Mouse (Mus musculus) frontal cortex, adult (tissue): ENCODE measurements around the gene Klk8.

Experiments
- ATAC-seq: cut with Nextera tagmentation; 2 replicates; pipeline ENCODE4 v1.9.2; 2017; ENCODE audit warnings: mild to moderate bottlenecking, moderate library complexity, mixed read lengths; ENCODE audit not compliant: low TSS enrichment

Gene Klk8

DNA sequence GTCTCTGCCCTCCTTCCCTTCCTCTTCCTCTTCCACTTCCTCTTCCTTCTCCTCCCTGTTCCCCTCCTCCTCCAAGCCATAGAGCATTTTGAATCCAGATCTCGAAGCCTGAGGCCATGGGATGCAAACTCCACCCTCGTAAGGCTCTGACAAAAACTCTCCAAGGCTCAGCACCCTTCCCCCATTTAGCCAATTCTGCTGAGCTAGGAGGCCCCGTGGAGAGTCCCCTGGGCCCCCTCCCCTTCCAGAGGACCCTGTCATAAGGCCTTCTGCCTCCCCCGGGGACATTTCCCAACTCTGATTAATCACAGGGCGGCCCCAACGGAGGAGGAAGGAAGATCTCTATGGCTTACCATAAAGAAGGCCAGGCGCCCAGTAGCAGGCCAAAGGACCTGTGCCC lies 5.8 kb upstream of the Klk8 start, which contains the start of gene Klk9:
Klk9 (plus strand) TSS at position 301 of the 400 bp plus-strand sequence.
- ATAC-seq = no peak

GRCm38 (mm10) chr7:43796355-43796754 lies 1.0 kb upstream of the Klk8 start:
- ATAC-seq = no peak

DNA sequence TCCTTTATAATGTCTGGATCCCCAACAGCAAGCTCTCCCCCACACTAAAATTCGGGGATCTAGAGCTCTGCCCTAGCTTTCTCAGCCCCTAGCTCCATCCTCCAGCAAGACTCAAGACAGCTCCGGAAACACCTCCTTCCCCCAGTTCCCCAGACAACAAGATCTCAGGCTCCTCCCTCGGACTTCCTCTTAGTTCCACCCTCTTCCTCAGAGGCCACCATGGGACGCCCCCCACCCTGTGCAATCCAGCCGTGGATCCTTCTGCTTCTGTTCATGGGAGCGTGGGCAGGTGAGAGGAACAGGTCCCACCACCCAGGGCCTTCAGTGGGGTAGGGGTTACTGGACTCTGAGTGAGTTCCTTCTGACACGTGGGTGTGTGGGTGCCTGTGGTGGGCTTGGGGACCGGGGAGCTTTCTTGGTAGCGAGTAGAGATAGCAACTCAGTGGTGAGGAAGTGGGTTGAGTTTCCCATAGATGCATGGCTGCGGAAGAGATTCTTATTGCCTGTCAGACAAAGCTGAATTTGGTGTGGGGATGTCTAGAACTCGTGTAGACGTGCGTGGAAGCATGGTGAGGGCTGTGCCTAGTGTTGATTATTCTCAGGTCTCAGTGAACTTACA lies 576 bp downstream of the Klk8 start:
- ATAC-seq = no peak

DNA sequence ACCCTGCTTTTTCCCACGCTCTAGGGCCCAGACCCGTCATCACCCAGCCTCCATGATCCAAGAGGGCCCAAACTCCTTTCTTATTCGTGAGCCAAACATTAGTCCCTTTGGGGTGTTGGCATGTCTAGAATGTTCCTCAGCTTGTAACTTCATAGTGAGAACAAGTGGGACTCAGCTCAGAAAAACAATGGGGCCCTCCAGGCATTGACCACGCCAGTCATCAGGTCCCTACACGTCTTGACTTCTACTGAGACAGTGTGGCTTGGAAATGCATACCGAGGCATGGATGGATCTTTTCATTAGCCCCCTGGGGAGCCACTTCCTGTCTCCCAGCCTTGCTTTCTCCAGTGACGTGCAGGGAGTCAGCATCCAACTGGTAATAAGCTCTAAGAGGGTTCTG lies 2.5 kb downstream of the Klk8 start:
- ATAC-seq = no peak

DNA sequence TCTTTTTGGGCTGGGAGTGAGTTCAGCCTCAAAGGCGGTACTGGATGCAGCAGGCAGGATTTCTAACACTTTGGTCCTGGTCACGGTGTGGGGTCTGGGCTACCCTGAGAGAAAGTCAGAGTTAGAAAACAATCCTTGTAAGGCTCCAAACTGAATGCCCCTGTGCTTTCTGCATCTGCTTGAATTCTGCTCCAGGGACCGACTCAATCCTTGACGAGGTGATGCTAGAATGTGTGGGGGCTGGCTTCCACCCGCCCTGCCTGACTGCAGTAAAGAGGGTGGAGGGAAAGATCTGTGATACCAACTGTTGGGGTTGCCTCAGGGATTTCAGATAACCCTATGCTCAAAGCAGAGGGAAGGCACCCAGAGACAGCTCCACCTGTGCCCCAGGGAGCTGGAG lies 13.6 kb downstream of the Klk8 start, which contains the start of gene Klk7:
Klk7 (plus strand) TSS at position 301 of the 400 bp plus-strand sequence.
- no peak for ATAC-seq

DNA sequence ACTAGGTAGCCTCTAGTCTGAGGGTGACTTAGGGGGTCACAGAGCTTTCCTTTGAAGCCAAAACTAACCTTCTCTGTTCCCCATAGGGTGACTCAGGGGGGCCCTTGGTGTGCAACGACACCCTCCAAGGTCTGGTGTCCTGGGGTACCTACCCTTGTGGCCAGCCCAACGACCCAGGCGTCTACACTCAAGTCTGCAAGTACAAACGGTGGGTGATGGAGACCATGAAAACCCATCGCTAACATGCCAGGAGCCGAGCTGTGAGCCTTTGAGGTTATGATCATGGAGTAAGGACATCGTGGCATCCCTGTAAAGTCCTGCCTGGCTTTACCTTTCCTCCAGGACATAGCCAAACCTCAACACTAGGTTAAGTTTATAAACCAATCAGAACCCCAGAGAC lies 17.8 kb downstream of the Klk8 start:
- ATAC-seq = no peak

GRCm38 (mm10) chr7:43816746-43817145 lies 19.4 kb downstream of the Klk8 start:
- ATAC-seq = no peak

DNA sequence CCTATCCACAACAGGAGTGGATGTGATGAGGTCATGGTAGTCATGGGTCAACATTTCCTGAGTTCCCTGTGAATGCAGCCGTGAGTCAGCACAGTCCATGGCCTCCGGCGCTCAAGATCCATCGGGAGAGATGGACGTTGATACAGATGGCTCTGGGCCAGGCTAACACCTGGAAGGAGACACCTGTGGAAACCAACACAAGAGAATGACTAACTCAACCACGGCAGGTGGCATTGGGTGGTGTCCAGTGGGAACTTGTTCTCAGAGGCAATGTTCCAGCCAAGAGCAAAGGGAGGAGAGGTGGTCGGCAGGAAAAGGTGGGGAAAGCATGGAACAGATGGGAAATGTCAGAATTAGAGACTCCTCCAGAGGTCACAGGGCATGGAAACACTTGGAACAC lies 24.2 kb downstream of the Klk8 start:
- ATAC-seq = no peak

GRCm38 (mm10) chr7:43824199-43824598 lies 26.8 kb downstream of the Klk8 start, which contains the start of gene Klk6:
Gene Klk6 (plus strand): TSS chr7:43824499.
- no peak for ATAC-seq

- no peak for ATAC-seq
These were observed 28.7 kb downstream of the Klk8 start for GRCm38 (mm10) chr7:43826056-43826455.

DNA sequence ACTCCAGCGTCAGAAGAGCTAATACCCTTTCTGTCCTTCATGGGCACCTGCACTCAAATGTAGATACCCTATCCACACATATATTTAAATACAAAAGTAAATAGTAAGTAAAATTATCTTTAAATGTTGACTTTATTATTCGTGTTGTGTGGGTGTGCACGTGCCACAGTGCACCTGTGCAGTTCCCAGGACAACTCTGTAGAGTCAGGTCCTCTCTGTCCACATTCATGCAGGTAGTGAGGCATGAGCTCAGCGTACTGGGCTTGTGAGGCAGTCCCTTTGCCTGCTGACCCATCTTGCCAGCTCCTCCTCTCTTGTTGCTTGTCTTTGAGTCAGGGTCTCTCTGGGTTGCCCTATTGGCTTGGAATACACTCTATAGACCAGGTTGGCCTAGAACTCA lies 30.3 kb downstream of the Klk8 start:
- ATAC-seq = no peak

DNA sequence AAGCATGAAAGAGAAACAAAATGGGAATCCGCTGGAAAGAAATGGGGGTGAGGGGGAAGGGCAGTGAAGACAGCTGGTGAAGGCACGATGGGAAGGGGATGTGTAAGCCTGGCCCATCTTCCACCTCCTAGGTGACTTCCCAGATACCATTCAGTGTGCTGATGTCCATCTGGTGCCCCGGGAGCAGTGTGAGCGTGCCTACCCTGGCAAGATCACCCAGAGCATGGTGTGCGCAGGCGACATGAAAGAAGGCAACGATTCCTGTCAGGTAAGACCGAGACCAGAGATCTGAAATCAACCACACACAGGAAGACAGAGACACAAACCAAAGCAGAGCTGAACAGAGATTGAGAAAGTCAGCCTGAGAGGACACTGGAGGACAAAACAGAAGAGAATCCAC lies 31.6 kb downstream of the Klk8 start:
- no peak for ATAC-seq

DNA sequence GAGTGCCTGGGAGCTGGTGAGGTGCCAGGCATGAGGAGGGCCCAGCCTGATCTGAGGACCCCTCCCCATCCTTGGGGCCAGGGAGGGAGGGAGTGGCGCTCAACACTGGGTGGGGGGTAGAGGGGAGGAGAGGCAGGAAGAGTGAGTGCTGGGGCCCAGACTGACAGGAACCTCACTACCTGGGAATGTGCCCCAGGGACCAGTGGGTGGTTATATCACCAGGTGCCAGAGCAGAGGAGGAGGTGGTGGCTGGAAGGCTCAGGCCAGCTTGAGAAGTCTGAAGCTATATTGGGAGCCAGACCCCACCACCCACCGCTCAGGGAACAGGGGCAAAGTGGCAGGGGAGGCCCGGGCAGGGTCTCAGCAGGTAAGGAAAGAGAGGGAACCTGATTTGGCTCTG lies 44.3 kb downstream of the Klk8 start, which contains the start of gene Klk5:
Klk5 (plus strand) TSS at position 271 of the 400 bp plus-strand sequence.
- ATAC-seq = no peak

DNA sequence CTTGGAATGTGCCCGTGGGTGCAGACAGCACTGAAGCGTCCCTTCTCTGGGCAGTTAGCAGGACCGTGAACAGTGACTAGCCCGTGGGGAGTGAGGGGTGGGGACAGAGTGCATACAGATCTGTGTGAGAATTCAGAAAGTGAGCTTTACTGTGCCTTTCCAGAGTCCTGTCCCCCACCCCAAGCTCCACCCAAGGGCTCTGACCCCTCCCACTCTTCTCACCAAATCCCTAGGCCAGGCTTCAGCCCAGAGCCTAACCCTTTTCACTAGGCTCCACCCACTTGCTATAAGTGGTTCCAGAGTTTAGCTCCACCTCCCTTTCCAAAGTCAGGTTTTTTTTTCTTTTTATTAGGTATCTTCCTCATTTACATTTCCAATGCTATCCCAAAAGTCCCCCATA lies 46.4 kb downstream of the Klk8 start:
- no peak for ATAC-seq

DNA sequence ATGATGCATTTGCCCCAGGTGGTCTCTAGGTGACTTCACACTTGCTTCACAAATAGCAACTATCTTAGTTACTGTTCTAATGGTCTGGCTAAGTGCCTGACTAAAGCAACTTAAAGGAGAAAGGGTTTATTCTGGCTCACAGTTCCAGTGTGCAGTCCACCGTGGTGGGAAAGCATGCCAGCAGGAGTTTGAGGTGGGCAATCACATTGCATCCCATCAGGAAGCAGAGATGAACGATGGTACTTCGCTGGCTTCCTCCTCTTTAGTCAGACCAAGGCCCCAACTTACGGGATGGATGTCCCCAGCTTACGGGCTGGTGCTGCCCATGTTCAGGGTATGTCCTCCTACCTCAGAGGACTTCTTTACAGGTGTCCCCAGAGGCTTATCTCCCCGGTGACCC lies 54.2 kb downstream of the Klk8 start:
- ATAC-seq = no peak
